Mouse (Mus musculus) lung, adult 2 months (tissue): Measurements from ENCODE around the gene Igsf3.

Experiments
- CTCF ChIP-seq: fragments of 200-500 bp; IDR thresholded peaks from 2 replicates; pipeline ENCODE4 v1.5.1; 2011; ENCODE audit warnings: mild to moderate bottlenecking, low read length, control low read depth; ENCODE audit not compliant: insufficient read depth
- POLR2A ChIP-seq: fragments of 200-500 bp; IDR thresholded peaks from 2 replicates; pipeline ENCODE4 v1.6.1; 2011; ENCODE audit warnings: low read depth, mild to moderate bottlenecking, control low read depth, low read length, borderline replicate concordance; ENCODE audit errors: extremely low read depth

DNA sequence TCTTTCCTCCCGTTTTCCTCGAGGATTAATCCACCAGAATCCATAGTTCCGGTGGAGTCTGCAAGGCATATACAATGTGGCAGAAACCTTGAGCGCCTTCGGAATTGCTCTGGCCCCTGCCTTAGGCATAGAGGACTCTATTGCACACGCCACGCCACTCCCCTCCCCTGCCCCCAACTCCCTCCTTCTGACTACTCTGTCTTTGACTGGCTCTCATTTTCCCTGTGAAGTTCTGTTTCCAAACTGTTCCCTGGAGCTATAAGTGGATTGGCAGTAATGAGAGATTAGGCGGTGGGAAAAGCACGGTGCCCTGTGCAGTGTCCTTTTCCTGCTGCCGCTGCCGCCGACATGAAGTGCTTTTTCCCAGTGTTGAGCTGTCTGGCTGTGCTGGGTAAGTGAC is 1.2 kb downstream of the Igsf3 start:
- TF ChIP-seq POLR2A (no peak), CTCF (no peak)
